Mouse (Mus musculus): Measurements from ENCODE around the gene Leap2.
"Not testable (repeated sequence)": the region's sequence is repeated elsewhere in the genome, so short reads cannot be mapped to it uniquely, and the experiment has no call there.

Leap2 gene

DNA sequence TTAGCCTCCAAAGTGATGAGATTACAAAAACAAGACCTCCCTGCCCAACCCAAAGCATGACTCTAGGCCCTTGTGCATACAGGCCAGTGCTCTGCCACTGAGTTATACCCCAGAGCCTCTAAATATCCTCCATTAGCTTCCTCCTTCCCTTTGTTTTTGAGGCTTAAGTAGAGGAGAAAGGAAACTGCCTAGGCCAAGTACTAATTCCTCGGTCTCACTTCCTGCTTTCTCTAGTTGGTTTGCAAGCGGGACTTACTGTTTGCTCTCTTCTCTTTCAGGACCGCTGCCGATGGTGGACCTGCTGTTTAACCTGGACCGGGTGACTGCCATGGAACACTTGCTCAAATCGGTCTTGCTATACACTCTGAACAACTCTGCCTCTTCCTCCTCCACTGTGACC lies 13.4 kb upstream of the Leap2 start:
- DNase-seq, result no peak

- DNase-seq, result no peak
Observed at GRCm38 (mm10) chr11:53435504-53435903, 12.5 kb upstream of the Leap2 start.

DNA sequence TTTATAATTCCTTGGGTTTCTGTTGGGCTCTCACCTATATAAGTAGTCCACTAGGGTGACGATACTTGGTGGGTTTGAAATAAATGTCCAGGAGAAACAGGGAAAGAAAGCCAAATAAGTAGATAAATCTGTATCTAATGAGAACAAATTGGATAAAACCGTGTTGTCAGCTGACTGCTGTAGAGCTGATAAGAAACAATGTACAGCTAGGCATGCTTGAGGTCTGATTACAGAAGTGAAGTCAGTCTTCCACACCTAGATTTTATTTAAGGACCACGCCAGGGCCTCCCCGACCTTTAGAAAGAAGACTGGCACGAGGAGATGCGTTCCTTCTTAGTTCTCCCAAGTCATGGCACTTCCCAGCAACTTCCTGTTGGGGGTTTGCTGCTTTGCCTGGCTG lies 10.1 kb upstream of the Leap2 start:
- DNase-seq, result no peak

GRCm38 (mm10) chr11:53431347-53432056 lies 8.5 kb upstream of the Leap2 start:
- DNase-seq, result no peak

DNA sequence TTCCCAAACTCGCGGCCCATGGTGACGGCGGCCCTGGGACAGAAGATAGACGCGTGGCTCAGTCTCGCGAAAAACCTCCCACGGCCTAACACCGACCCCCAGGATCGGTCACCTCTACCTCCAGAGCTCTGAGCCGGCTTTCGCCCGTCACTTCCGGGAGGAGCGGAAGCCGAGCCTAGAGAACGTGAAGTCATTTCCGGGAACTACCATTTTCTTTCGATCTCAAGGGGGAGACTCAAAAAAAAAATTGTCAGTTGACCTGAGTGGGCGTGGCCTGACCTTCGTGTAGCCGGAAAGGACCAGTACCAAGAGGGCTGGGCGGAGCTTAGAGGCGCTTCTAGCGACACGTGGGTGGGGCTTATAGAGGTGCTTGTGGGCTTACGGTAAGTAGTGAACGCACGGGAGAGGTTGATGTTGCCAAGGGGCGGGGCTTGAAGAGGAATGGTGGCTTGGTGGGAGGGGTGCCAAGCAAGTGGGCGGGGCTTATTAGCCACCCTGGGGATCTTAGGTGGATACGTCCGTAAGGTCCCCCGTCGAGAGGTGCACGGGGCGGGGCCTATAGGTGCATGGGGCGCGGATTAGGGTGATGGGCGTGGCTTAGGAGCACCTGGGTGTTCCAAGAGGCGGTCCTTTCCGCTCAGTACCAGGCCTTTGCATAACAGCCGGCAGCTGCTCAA lies 7.8 kb upstream of the Leap2 start, which contains the start of the genes Uqcrq and Gdf9:
TSS of gene Uqcrq (minus strand) at position 162 of the 677 bp plus-strand sequence.
TSS of gene Gdf9 (plus strand) at position 354 of the 677 bp plus-strand sequence.
- peak; percentile 99 for DNase-seq

- DNase-seq, result no peak
Observed at GRCm38 (mm10) chr11:53430300-53430669, 7.3 kb upstream of the Leap2 start.

- DNase-seq, result no peak
Observed at GRCm38 (mm10) chr11:53429182-53429581, 6.2 kb upstream of the Leap2 start.

GRCm38 (mm10) chr11:53428716-53429057 lies 5.7 kb upstream of the Leap2 start:
- no peak for DNase-seq

- no peak for DNase-seq
Observed at GRCm38 (mm10) chr11:53427993-53428715, 5.2 kb upstream of the Leap2 start.

GRCm38 (mm10) chr11:53426914-53427313 lies 3.9 kb upstream of the Leap2 start:
- not testable (repeated sequence) for DNase-seq

- DNase-seq, result no peak
Observed at GRCm38 (mm10) chr11:53425711-53426255, 2.8 kb upstream of the Leap2 start.

DNA sequence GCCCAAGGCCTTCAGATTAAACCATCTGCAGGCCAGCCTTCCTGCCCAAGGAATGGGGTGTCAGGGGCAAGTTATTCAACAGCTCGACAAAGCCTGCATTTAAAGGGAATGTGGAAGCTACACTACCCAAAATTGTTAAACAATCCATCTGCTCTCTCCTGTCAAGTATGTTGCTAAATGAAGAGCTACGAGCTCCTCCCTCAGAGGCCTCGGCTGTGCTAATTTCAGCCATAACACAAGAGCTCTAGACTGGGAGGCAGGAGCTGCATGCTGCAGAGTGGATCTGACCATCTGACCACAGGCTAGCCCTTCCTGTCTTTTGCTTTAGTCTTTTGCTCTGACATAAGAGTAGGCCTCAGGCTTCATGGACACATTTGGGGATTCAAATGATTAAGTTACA lies 2.3 kb upstream of the Leap2 start:
- DNase-seq, result peak; percentile 28

- peak; percentile 55 for DNase-seq
Observed at GRCm38 (mm10) chr11:53424826-53425225, 1.9 kb upstream of the Leap2 start.

DNA sequence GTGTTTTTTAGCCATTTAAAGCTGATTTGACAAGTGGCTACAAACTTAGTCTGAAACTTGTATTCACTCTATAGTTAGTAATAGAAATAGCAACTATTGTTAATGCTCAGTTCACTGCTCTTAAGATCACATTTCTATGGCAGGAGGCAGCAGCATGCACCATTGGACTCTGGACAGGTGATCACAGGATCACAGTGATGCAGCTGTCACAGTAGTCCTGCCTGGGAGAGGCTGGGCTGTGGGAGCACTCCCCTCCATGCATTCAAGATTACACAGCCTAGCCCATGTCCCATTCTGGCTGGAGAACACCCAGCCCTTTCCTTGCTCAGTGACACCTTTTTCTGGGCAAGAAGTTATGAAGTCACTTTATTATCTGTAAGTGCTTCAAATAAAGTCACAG lies 4.9 kb downstream of the Leap2 start:
- no peak for DNase-seq

- DNase-seq, result no peak
Observed at GRCm38 (mm10) chr11:53413871-53414270, 9.1 kb downstream of the Leap2 start.

- DNase-seq, result no peak
Observed at GRCm38 (mm10) chr11:53411738-53412137, 11.2 kb downstream of the Leap2 start.

GRCm38 (mm10) chr11:53403638-53404037 lies 19.3 kb downstream of the Leap2 start:
- no peak for DNase-seq

DNA sequence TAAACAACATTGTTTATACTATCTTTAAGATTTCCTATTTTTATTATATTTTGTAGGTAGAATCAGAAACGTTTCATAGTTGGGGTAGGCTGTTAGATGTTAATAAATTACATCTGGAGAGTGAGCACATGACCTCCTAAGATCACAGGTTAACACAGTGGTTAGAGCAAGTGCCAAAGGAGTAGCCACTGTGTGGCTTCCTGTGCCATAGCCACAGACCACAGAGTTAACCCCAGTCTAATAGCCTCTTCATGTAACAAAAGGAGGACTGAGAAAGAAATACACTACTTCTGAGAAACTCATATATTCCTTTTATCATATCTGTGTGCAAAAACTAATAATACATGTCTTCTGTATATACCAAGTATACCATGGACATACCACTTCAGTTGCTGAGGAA lies 29.1 kb downstream of the Leap2 start:
- DNase-seq, result no peak

GRCm38 (mm10) chr11:53383758-53384428 lies 39.1 kb downstream of the Leap2 start:
- no peak for DNase-seq

GRCm38 (mm10) chr11:53378918-53379317 lies 44.1 kb downstream of the Leap2 start:
- no peak for DNase-seq
